24 mouse cellular contexts compared by ENCODE assay signal in genomic region chrX:111917422-111917821, GRCm38 (mm10). TPM values are rescaled to one million over a fixed set of nuclear protein-coding genes. Genes with fewer than 3 reads are reported as not detected.
DNase-seq lines count a peak whose midpoint lies in the region; ATAC-seq and TF ChIP-seq lines count a peak whose summit lies in the region.
"Had no signal": no experiment of that assay in that cellular context is flagged by ENCODE, and none has a peak within 500 bp of the region (broad histone marks: within the 10 kb centered on the region; RNA-seq: fewer than 3 reads in every experiment).

No protein-coding gene starts in this region.

- H3K36me3 ChIP-seq in intestine, postnatal 0 days (ENCODE audit: control insufficient read depth, insufficient read depth), result no peaks in the 10 kb centered on the region
- no peaks in the 10 kb centered on the region for H3K36me3 ChIP-seq in intestine, embryonic 16.5 days (ENCODE audit: control insufficient read depth, insufficient read depth, low read length)
- no peaks in the 10 kb centered on the region for H3K36me3 ChIP-seq in E14TG2a.4 (ENCODE audit: insufficient read depth, low read length)
- H3K36me3 ChIP-seq: embryonic facial prominence, embryonic 12.5 days; G1E; liver, embryonic 15.5 days; neural tube, embryonic 15.5 days had no signal

- H3K27me3 ChIP-seq in intestine, postnatal 0 days (replicated peaks; ENCODE audit: control insufficient read depth, insufficient read depth, low read length), result no peaks in the 10 kb centered on the region
- no peaks in the 10 kb centered on the region for H3K27me3 ChIP-seq in intestine, embryonic 16.5 days (replicated peaks; ENCODE audit: control insufficient read depth, insufficient read depth, low read length)
- H3K27me3 ChIP-seq in E14TG2a.4 (ENCODE audit: insufficient read depth, low read length), result no peaks in the 10 kb centered on the region
- H3K27me3 ChIP-seq: embryonic facial prominence, embryonic 12.5 days; forebrain, embryonic 13.5 days; liver, embryonic 15.5 days; neural tube, embryonic 15.5 days had no signal

- H3K4me1 ChIP-seq in intestine, postnatal 0 days (replicated peaks; ENCODE audit: control insufficient read depth, insufficient read depth, low read length), result no peaks in the 10 kb centered on the region
- H3K4me1 ChIP-seq in intestine, embryonic 16.5 days (ENCODE audit: control insufficient read depth, insufficient read depth, low read length), result no peaks in the 10 kb centered on the region
- no peaks in the 10 kb centered on the region for H3K4me1 ChIP-seq in E14TG2a.4 (replicated peaks; ENCODE audit: low read depth, low read length)
- H3K4me1 ChIP-seq: embryonic facial prominence, embryonic 12.5 days; forebrain, embryonic 13.5 days; liver, embryonic 15.5 days; neural tube, embryonic 15.5 days had no signal

- no peak overlapping the region for H3K4me2 ChIP-seq in intestine, postnatal 0 days (replicated peaks; ENCODE audit: low read depth)
- H3K4me2 ChIP-seq in intestine, embryonic 16.5 days (ENCODE audit: low read depth, low read length), result no peak overlapping the region
- H3K4me2 ChIP-seq: embryonic facial prominence, embryonic 12.5 days; forebrain, embryonic 13.5 days; liver, embryonic 15.5 days; neural tube, embryonic 15.5 days had no signal

- ATAC-seq in intestine, postnatal 0 days, result no peak
- ATAC-seq in intestine, embryonic 16.5 days, result no peak
- ATAC-seq: forebrain, embryonic 13.5 days; hindbrain, postnatal 0 days; midbrain, embryonic 16.5 days had no signal

- TF ChIP-seq CTCF in intestine, postnatal 0 days (IDR thresholded peaks at IDR 0.05; ENCODE audit: low read depth), result 0 out of 2 replicates have a peak, but pooled peaks have one; percentile 11
- TF ChIP-seq CTCF in E14TG2a.4 (conservative IDR thresholded peaks at IDR 0.05; ENCODE audit: low read length), result peak; percentile 45

- no peaks in the 10 kb centered on the region for H3K9me3 ChIP-seq in intestine, postnatal 0 days (ENCODE audit: control insufficient read depth)
- H3K9me3 ChIP-seq in intestine, embryonic 16.5 days (ENCODE audit: control insufficient read depth, low read length), result no peaks in the 10 kb centered on the region
- no peaks in the 10 kb centered on the region for H3K9me3 ChIP-seq in E14TG2a.4 (ENCODE audit: low read length)
- H3K9me3 ChIP-seq: embryonic facial prominence, embryonic 12.5 days; forebrain, embryonic 13.5 days; G1E; liver, embryonic 15.5 days; neural tube, embryonic 15.5 days had no signal

- H3K9ac ChIP-seq in intestine, postnatal 0 days (ENCODE audit: low read depth, low read length), result no peak overlapping the region
- no peak overlapping the region for H3K9ac ChIP-seq in intestine, embryonic 16.5 days (ENCODE audit: low read depth, low read length)
- H3K9ac ChIP-seq: embryonic facial prominence, embryonic 12.5 days; forebrain, embryonic 13.5 days; liver, embryonic 15.5 days; neural tube, embryonic 15.5 days had no signal

- no peak overlapping the region for H3K4me3 ChIP-seq in intestine, postnatal 0 days (ENCODE audit: low read depth, low read length)
- H3K4me3 ChIP-seq in intestine, embryonic 16.5 days (ENCODE audit: low read length), result no peak overlapping the region
- H3K4me3 ChIP-seq in E14TG2a.4 (replicated peaks; ENCODE audit: low read length), result no peak overlapping the region
- H3K4me3 ChIP-seq: embryonic facial prominence, embryonic 12.5 days; erythroblast, embryonic 14.5 days; forebrain, embryonic 13.5 days; liver, embryonic 15.5 days; neural tube, embryonic 15.5 days had no signal

- H3K27ac ChIP-seq in intestine, postnatal 0 days (ENCODE audit: low read depth, low read length), result no peak overlapping the region
- H3K27ac ChIP-seq in intestine, embryonic 16.5 days (ENCODE audit: low read length), result no peak overlapping the region
- H3K27ac ChIP-seq: embryonic facial prominence, embryonic 12.5 days; forebrain, embryonic 13.5 days; hindbrain, postnatal 0 days; liver, embryonic 15.5 days; neural tube, embryonic 15.5 days had no signal

- DNase-seq in 3T3-L1 (ENCODE audit: low read depth, low spot score) (peak; percentile 1), ZHBTc4 (ENCODE audit: low read depth, low spot score) (peak; percentile 26)
- no peak for DNase-seq in yolk sac, embryonic 10.5 days (ENCODE audit: low spot score)
- no peak for DNase-seq in cerebellum, adult 18-20 months
- DNase-seq: adrenal gland, postnatal 25 days; cerebellum, adult 8-10 months; gastrocnemius, postnatal 14 days; kidney, adult 18-20 months; spleen, adult 18-20 months; thymus, adult 18-20 months had no signal

RNA-seq across cellular contexts. Expression of gene Gm45194, which starts 26.2 kb away (rescaled TPM):
- not detected in 2 replicates for polyA plus RNA-seq in intestine, postnatal 0 days (2015; fragmentation: Nextera tagmentation; extraction: Ambion mirVana)
- polyA plus RNA-seq in intestine, embryonic 16.5 days (2015; fragmentation: Nextera tagmentation; extraction: Ambion mirVana), result not detected in 2 replicates
- polyA plus RNA-seq: erythroblast, embryonic 14.5 days; frontal cortex, adult 2 months; G1E; heart, embryonic 16.5 days; urinary bladder, adult 2 months had no signal

Comparison
In these comparisons a context has a peak if more than half of its experiments do, and no peak if none do; other contexts are left out.
1. DNase-seq: peak in 3T3-L1 (single experiment) and ZHBTc4 (single experiment); none in yolk sac, embryonic 10.5 days (single experiment) and cerebellum, adult 18-20 months (0 of 2).